Mouse (Mus musculus) yolk sac, embryonic 10.5 days (tissue): ENCODE data around the gene Gas2l2.

Source experiments
- DNase-seq: peaks from one replicate; pipeline ENCODE4 v3.0.0-alpha.2; 2017; ENCODE audit warnings: low spot score

Gene Gas2l2

GRCm38 (mm10) chr11:83442596-83443267 lies 13.5 kb upstream of the Gas2l2 start:
- no peak for DNase-seq

- no peak for DNase-seq
These were observed 12.0 kb upstream of the Gas2l2 start for GRCm38 (mm10) chr11:83441235-83441634.

GRCm38 (mm10) chr11:83440081-83441064 lies 11.1 kb upstream of the Gas2l2 start:
- peak; percentile 81 for DNase-seq

- no peak for DNase-seq
These were observed 10.3 kb upstream of the Gas2l2 start for GRCm38 (mm10) chr11:83439426-83440060.

GRCm38 (mm10) chr11:83437377-83437776 lies 8.1 kb upstream of the Gas2l2 start, which contains the start of gene 1700020L24Rik:
1700020L24Rik (plus strand) TSS chr11:83437677.
- DNase-seq = no peak

GRCm38 (mm10) chr11:83432533-83432932 lies 3.3 kb upstream of the Gas2l2 start:
- no peak for DNase-seq

- DNase-seq = no peak
These were observed 2.3 kb downstream of the Gas2l2 start for GRCm38 (mm10) chr11:83426964-83427363.

- peak; percentile 45 for DNase-seq
These were observed 4.6 kb downstream of the Gas2l2 start for GRCm38 (mm10) chr11:83424681-83425080.

GRCm38 (mm10) chr11:83421305-83421704 lies 8.0 kb downstream of the Gas2l2 start:
- DNase-seq = peak; percentile 50

- no peak for DNase-seq
These were observed 8.9 kb downstream of the Gas2l2 start for GRCm38 (mm10) chr11:83420338-83420737.

- no peak for DNase-seq
These were observed 10.7 kb downstream of the Gas2l2 start for GRCm38 (mm10) chr11:83418566-83418965.

GRCm38 (mm10) chr11:83417708-83418107 lies 11.5 kb downstream of the Gas2l2 start:
- no peak for DNase-seq

- DNase-seq = peak; percentile 72
These were observed 12.2 kb downstream of the Gas2l2 start for GRCm38 (mm10) chr11:83417080-83417479.

GRCm38 (mm10) chr11:83410510-83410909 lies 18.7 kb downstream of the Gas2l2 start:
- DNase-seq = no peak

- DNase-seq = no peak
These were observed 19.4 kb downstream of the Gas2l2 start for GRCm38 (mm10) chr11:83409792-83410291.

- DNase-seq = peak; percentile 20
These were observed 20.0 kb downstream of the Gas2l2 start, which contains the start of gene Rasl10b for GRCm38 (mm10) chr11:83409087-83409754. Rasl10b (plus strand) TSS chr11:83409137.

GRCm38 (mm10) chr11:83408242-83408641 lies 21.0 kb downstream of the Gas2l2 start:
- no peak for DNase-seq

GRCm38 (mm10) chr11:83406391-83406790 lies 22.9 kb downstream of the Gas2l2 start:
- DNase-seq = no peak

- DNase-seq = no peak
These were observed 25.5 kb downstream of the Gas2l2 start for GRCm38 (mm10) chr11:83403787-83404186.

- no peak for DNase-seq
These were observed 30.5 kb downstream of the Gas2l2 start for GRCm38 (mm10) chr11:83398724-83399123.

GRCm38 (mm10) chr11:83397626-83398025 lies 31.6 kb downstream of the Gas2l2 start:
- DNase-seq = no peak
